Mouse (Mus musculus) neural tube, embryonic 10.5 days (tissue): Measurements from ENCODE around the gene C1ra.
A peak's percentile ranks its signal among the peaks of the same experiment; 100 is the strongest.
"Not testable (repeated sequence)": the region's sequence is repeated elsewhere in the genome, so short reads cannot be mapped to it uniquely, and the experiment has no call there.

ENCODE experiments used
- DNase-seq: peaks from one replicate; pipeline ENCODE4 v3.0.0-alpha.2; 2017; ENCODE audit warnings: low spot score; ENCODE audit errors: extremely low spot score

Gene C1ra

DNA sequence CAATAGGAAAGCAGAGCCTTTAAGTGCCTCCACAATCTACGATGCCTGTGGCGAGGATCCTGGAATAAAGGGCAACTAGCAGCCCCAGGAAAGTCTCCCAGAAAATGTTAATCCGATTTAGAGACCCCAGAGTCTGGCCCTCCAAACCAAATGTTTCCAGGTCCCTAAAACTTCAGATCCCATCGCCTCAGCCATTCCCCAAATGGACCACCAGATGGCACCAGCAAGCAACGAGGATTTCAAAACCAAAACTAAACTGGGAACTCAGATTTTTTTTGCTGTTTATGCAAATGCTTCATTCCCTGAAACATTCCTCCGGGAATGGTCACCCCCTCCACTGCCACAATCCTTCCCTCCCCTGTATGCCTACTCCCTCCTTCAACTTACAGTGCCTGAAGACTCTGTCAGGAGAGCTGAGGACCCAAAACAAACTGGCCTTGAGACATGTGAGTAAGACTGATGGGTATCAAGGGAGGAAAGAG, at the start of gene C1ra:
TSS of gene C1ra (plus strand) at position 51 of the 482 bp plus-strand sequence.
- peak; percentile 36 for DNase-seq

DNA sequence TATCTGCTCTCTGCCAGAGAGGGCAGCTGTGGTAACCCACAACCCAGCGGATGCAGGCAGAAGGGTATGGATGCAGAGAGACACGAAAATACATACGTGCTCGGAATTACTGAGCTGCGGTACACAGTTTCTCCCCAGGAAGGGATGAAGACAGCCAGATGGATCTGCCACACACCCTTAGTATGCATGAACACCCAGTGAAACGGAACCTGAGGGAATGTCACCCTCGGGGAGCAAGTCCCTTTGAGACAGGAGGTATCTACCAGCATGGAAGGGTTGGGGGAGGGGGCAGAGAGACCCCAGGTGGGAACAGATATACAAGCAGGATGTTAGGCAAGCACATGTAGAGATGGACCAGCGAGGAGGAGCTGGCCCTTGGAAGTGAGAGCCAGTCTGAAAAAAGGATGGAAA, 48.3 kb upstream of the C1ra start:
- DNase-seq, result peak; percentile 24

DNA sequence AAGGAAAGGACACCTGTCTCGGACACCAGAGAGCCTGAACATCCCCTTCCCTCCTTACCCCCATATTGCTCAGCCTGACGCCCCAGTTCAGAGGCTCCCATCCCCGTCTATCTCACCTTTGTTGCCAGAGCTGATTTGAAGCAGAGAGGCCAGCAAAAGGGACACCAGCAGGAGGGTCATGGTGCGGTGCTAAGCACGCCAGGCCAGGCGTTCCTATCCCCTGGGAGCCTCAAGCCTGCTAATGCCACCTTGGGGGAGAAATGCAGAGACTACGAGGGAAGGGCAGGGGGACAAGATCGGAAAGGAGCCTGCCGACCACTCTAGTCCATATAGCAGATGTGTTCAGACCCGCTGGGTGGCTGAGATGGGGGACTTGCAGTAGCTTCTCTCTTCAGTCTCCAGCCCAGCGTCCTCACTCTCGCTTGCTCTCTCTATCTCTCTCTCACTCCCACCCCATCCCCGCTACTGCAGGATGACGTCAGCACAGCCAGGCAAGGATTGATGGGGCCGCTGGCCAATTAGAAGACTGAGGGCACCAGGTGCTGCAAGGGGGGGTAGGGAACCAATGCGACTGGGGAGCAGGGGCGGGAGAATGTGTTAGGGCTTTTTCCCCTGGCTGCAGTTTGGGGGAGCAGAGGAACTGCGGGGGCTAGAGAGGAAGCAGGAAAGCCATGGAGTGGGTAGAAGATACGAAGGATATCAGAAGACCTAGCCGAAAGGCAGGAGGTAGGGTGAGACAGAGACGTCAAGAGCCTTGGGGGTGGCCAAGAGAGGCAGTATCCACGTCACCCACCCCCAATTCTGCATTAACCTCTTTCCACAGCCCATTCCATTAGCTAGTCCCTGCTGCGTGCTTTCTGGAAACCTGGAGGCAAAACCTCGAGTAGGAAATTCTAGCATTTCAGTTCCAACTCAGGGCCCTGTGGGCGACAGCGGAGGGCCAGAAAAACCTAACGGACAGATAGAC, 47.6 kb upstream of the C1ra start, which contains the start of gene Clstn3:
TSS of gene Clstn3 (minus strand) at position 490 of the 967 bp plus-strand sequence.
- peak; percentile 86 for DNase-seq

DNA sequence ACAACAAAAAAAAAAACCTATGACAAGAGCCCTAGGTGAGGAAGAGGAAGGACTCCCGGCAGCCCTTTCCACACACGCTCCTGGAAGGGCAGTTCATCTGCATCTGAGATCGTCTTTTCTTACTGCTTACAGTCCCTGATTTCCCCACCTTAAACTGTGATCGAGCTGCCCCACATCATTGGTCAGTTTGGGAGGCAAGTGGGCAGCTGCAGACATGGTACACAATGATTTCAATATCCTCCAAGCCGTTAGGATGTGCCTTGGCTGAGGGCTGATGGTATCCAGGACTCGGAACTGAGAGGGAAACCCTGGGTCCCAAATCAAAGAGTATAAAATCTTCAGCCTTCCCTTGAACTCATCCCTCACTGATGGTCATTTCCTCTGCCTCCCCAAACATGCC, 46.9 kb upstream of the C1ra start:
- DNase-seq, result no peak

DNA sequence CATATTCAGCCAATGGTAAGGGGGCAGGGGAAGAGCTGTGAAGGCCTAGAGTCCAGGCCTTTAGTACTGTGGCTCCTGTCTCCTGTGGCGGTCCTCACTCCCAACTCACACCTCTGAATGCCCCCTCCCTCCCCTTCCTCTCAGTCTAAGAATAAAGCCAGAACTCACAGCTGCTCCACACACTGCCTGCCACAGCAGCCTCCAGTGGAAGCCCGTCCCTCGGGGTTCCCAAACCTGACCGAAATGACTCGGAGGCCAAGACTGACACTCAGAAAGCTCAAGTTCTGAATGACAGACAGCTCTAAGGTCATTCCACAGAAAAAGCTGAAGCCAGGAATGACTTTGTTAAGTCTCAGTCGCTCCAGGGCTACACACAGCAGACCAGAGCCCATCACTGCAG, 46.5 kb upstream of the C1ra start:
- DNase-seq, result no peak

DNA sequence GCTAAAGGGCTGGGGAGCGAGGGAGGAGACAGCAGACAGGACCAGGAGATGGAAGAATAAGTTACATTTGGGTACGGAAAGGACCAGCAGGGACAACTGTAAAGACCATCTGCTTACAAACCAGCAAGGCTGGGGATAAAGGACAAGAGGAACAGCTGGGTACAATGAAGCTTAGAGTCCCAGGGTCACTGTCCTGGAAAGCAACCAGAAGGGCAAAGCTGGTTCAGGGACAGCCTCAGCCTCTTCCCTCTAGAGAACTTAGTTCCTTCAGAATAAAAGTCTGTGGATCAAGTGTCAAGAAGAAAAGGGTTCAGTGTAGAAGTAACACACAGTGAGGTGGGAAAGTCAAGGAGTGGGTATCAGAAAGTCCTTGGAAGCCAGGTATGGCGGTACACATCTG, 41.1 kb upstream of the C1ra start:
- no peak for DNase-seq

DNA sequence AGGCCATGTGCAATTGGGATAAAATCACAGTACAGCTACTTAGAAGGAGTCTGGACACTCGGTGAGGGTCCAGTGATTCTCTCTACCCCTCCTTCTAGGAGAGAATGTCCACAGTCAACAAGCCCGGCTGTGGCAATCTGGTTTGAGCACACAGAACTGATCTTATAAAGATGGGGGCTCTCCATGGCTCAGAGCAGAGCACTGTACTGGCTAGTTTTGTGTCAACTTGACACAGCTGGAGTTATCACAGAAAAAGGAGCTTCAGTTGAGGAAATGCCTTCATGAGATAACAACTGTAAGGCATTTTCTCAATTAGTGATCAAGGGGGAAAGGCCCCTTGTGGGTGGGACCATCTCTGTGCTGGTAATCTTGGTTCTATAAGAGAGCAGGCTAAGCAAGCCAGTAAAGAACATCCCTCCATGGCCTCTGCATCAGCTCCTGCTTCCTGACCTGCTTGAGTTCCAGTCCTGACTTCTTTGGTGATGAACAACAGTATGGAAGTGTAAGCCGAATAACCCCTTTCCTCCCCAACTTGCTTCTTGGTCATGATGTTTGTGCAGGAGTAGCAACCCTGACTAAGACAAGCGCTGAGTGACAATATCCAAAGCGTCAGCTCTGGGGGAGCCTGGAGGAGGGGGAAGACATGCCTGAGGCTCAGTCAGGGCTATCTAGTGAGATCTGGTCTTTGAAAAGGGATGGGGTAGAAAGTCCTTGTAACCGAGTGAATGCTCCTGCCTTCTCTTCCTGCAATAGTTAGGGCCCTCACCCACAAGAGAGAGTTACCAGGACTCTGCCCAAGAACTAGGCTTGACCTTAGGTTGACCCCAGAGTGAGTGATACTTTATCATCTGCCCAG, 40.2 kb upstream of the C1ra start:
- DNase-seq, result not testable (repeated sequence)

DNA sequence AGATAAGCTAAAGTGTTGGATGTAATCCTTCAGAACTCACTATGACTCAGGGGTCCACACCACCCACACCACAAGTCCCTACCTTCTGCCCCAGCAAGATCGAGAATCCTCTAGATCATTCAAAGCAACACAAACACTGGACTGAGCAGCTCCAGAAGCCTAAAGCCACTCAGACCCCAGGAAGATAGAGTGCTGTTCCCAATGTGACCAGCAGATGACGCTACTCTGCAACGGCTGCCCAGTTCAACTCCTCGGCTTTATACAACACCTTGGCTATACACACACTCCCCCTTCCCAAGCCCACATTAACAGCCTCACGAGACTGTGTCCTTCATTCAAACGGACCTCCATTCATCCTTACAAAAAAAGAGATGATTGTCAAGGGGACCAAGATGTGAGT, 39.4 kb upstream of the C1ra start:
- DNase-seq, result no peak

DNA sequence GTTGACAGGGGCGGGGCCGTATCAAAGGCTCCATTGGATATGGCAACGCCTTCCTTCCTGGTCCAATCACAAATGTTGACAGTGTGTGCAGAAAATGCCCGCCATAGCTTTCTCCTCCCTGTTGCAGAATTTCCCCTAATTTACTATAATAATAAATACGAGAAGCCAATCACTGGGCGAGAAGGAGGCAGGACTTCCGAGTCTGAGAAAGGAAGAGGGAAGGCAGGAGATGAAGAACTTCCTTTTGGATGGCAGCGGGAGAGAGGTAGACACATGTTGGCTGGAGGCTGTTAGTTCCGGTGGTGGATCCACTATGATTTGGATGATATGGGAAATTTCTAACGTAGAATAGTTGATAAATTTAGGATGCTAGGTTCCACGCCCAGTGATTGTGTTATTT, 37.6 kb upstream of the C1ra start:
- no peak for DNase-seq

DNA sequence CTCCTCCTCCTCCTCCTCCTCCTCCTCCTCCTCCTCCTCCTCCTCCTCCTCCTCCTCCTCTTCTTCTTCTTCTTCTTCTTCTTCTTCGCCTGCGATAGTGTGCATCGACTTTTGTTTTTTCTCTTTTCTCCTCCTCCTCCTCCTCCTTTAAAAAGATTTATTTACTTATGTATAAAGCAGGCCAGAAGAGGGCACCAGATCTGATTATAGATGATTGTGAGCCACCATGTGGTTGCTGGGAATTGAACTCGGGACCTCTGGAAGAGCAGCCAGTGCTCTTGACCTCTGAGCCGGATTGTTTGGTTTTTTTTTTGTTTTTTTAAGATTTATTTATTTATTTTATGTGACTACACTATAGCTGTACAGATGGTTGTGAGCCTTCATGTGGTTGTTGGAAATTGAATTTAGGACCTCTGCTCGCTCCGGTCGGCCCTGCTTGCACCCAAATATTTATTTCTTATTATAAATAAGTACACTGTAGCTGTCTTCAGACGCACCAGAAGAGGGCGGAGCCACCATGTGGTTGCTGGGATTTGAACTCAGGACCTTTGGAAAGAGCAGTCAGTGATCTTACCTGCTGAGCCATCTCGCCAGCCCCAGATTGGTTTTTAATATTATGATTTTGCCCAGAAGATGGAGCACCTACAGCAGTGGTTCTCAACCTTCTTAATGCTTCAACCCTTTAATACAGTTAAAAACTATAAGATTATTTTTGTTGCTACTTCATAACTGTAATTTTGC, 36.7 kb upstream of the C1ra start:
- DNase-seq, result not testable (repeated sequence)

DNA sequence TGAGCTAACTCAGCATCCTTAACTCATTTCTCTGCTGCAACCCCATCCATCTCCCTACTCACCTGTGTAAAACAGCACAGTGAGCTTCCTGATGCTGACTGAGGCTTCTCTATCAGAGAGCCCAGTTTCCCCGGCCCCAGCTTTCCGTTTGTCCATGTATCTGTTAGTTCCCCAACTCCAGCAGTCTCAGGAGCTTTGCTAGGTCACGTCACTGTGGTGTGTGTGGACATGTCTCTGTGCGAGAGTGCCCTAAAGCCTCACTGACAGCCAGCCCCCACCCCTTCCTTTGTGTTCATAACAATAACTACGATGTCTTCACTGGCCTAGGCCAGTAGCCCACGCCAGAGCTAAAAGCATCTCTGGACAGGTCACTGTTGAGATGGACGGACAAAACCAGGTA, 36.0 kb upstream of the C1ra start:
- DNase-seq, result no peak

DNA sequence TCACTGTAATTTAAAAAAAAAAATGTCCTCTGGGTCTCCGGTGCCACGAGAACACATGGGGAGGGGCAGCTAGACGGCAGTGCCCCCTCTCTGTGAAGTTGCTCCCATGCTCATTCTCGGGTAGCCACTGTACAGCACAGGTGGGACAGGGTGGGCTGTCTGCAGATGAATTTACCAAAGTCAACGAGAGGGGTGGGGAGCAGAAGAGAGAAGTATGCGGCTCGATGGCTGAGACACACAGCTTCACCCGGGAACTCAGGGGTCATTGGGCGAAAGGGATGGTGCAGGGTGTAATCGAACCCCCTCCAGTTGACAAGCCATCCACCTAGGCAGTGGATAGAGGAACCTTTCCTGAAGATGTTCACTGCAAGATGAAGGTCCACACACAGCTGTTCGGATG, 35.4 kb upstream of the C1ra start:
- no peak for DNase-seq

DNA sequence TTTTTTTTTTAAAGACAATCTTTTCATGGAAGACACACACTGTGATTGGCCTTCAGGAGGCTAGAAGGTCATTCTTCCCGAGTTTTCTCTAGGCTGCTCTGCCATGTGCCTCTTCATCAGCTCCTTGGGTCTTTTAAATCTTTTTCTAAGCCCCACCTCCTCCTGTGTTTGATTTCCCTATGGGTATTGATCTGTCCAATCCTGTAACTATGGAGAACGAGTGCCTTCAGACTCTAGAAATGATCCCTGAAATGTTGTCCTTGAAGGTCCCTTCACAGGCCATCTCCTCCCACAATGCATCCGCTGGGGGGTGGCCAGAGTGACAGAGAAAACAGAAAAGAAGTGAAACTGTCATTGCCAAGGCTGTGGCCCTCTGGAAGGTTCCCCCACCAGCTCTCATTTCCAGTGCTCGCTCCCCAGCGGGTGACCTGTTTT, 35.0 kb upstream of the C1ra start:
- DNase-seq, result no peak

DNA sequence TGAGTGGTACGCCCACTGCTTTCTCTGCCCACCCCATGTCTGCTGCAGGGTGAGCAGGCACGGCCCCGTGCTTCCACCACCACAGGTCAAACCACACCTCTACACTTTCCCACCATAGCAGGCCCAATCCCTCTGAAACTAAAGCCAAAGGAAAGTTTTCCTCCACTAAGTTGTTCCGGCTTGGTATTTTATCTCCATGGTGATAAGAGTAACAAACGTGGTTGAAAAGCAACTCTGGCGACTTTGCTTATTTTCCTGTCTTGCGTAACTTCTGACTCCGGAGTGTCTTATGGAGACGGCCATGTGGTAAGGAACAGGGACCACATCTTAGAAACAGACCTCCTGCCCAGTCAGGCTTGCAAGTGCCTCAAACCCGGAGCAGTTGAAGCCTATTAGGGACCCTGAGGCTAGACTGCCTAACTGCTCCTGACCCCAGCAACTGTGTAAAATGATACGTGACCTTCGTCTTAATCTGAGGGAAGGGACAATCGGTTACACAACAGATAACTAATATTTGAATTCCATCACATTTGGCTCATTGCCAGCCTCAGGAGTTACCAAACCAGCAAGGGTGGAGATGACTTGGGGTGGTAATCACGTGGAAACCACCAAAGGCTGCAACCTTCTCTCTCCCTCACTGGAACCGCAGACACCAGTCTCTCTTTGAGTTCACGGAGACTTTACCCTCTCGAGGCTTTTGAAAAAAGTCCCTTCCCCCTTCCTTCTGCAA, 34.1 kb upstream of the C1ra start:
- DNase-seq, result no peak

DNA sequence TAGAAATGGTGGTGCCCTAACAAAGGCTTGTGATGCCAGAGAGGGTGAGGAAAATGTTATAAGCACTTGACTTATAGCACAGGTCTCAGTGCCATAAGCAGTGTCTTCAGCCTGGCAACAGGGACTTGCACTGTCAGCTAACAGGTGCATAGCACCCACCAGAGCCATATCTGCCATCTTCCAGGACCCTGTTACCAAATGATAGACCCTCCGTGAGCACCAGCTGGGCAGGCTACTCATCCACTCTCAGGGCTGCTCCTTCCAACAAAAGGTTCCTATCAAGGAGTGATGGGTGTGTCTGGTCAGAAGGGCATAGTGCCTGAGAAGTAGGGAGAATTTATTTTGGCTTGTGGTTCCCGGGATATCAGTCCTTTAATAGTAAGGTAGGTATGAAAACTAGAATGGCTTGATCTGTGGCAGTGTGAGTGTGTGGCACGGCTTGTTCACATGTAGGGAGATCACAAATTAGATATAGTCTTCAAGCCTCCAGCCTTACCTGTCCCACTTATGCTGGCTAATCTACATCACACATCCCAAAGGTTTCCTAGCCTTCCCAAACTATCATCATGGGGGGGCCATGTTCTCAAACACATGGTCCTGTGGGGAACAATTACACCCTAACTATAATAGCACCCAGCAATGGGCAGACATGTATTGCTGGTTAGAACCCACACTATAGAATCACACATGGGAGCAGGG, 33.2 kb upstream of the C1ra start:
- no peak for DNase-seq

DNA sequence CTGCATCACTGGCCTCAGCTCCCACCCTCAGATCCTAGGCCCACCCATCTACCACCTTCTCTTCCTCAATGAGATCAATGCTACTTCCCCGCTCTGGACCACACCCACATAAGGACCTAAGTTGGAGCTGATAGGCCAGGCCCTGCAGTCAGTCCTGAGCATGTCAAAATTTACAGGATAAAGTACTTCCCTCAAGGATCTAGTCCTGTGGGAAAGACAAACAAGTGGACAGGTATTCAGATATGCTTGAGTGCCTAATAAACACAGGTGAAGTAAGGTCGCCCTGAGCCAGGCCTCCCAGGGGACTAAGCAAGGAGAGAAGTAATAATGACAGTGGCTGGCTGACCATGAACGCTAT, 32.7 kb upstream of the C1ra start:
- DNase-seq, result no peak

DNA sequence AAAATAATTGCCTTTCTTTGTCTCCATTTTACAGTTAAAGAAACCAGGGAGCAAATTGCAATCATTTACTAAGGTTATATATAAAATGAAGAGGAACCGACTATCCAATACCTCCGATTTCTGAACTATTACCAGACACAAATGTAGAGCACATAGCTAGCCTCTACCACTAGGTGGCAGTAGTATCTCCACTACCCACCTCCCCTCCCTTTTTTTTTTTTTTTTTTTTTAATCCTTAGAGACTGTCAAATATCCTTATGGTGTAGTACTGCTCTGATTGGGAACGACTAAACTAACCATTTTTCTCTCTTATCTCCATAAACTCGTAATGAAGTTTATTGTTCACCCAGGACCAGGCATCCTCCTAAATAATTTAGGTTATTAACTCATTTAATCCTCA, 31.9 kb upstream of the C1ra start:
- no peak for DNase-seq

DNA sequence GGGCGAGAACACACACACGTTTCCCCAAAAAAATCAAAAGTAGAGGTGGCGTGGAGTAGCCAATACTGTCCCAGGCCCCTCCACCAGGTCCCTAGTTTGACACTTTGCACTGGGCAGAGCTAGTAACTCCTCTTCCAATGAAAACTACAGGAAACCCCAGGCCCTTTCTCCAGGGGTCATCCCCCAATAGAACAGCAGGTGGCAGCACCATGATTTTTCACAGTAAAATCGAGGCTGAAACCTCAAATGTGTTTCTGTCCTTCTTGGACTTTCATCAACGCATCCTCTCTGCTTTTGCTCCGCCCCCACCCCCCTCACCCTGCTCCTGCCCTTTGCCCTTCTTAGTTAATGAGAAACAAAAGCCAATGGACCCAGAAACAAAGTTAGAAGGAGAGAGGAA, 30.6 kb upstream of the C1ra start:
- peak; percentile 57 for DNase-seq

DNA sequence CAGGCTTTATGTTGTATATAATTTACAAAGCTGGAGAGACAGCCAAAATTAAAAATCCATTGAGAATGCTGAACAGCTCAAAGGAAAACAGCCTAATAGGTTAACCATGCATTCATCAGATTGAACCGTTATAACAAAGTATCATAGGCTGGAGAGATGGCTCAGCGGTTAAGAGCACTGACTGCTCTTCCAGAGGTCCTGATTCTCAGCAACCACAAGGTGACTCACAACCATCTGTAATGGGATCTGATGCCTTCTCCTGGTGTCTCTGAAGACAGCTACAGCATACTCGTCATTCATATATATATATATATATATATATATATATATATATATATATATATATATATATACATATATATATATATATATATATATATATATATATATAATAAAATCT, 28.4 kb upstream of the C1ra start:
- not testable (repeated sequence) for DNase-seq

DNA sequence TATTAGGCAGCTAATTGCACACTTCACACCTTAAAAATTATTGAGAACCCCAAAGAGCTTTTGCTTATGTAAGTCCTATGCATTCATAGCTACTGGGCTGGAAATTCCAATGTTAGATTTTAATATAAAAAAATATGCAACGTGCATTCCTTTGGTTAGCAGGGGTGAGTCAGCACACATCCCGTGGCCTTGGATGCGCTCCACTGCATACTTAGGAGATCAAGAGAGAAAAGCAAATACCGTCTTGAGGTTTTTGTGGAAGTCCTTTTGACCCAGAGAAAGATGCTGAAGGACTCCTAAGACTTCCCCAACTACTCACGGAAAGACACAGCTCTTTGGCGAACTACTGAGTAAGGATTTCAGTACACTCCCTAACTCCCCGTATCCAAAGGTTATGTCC, 27.4 kb upstream of the C1ra start:
- DNase-seq, result no peak
